9 mouse cellular contexts compared by ENCODE assay signal in genomic region chr5:103387540-103388026, GRCm38 (mm10). TPM values are rescaled to one million over a fixed set of nuclear protein-coding genes. Genes with fewer than 3 reads are reported as not detected.
DNase-seq lines count a peak whose midpoint lies in the region; ATAC-seq and TF ChIP-seq lines count a peak whose summit lies in the region.
"Had no signal": no experiment of that assay in that cellular context is flagged by ENCODE, and none has a peak within 500 bp of the region (broad histone marks: within the 10 kb centered on the region; RNA-seq: fewer than 3 reads in every experiment).

No protein-coding gene starts in this region.

- H3K4me3 ChIP-seq in forebrain, embryonic 16.5 days (replicated peaks; ENCODE audit: low read length), result no peak overlapping the region
- H3K4me3 ChIP-seq in limb, embryonic 10.5 days, result no peak overlapping the region
- no peak overlapping the region for H3K4me3 ChIP-seq in testis, adult 2 months (ENCODE audit: control insufficient read depth, low read depth, low read length)

- H3K36me3 ChIP-seq in forebrain, embryonic 16.5 days (ENCODE audit: control insufficient read depth, insufficient read depth), result no peaks in the 10 kb centered on the region
- no peaks in the 10 kb centered on the region for H3K36me3 ChIP-seq in limb, embryonic 10.5 days
- no peaks in the 10 kb centered on the region for H3K36me3 ChIP-seq in testis, adult 2 months (ENCODE audit: control insufficient read depth, insufficient read depth, low read length)

- no peak overlapping the region for H3K27ac ChIP-seq in forebrain, embryonic 16.5 days (ENCODE audit: low read length)
- H3K27ac ChIP-seq in limb, embryonic 10.5 days, result 0 out of 2 replicates have a peak overlapping the region, but pooled peaks have one; percentile 4
- H3K27ac ChIP-seq in testis, adult 2 months (ENCODE audit: control insufficient read depth, insufficient read depth, low read depth, low read length), result 0 out of 2 replicates have a peak overlapping the region, but pooled peaks have one; percentile 0

- no peaks in the 10 kb centered on the region for H3K9me3 ChIP-seq in forebrain, embryonic 16.5 days (ENCODE audit: control insufficient read depth, low read length)
- no peaks in the 10 kb centered on the region for H3K9me3 ChIP-seq in limb, embryonic 10.5 days (replicated peaks)

- H3K4me1 ChIP-seq in forebrain, embryonic 16.5 days (replicated peaks; ENCODE audit: control insufficient read depth, insufficient read depth, low read length), result no peaks in the 10 kb centered on the region
- H3K4me1 ChIP-seq in limb, embryonic 10.5 days, result peaks cover 5% of the 10 kb centered on the region
- H3K4me1 ChIP-seq in testis, adult 2 months (ENCODE audit: control insufficient read depth, insufficient read depth, low read length), result no peaks in the 10 kb centered on the region

- WGBS in forebrain, embryonic 16.5 days, result 49% methylated on average over 8 of the region's 8 CpGs
- 67% methylated on average over 8 of the region's 8 CpGs for WGBS in limb, embryonic 10.5 days

- TF ChIP-seq POLR2A in testis, adult 2 months (IDR thresholded peaks at IDR 0.05; ENCODE audit: control insufficient read depth, low read depth, low read length), result no peak

- no peaks in the 10 kb centered on the region for H3K27me3 ChIP-seq in forebrain, embryonic 16.5 days (replicated peaks; ENCODE audit: control insufficient read depth, insufficient read depth, low read length)
- H3K27me3 ChIP-seq in limb, embryonic 10.5 days (ENCODE audit: low read depth, poor library complexity, severe bottlenecking), result no peaks in the 10 kb centered on the region
- no peaks in the 10 kb centered on the region for H3K27me3 ChIP-seq in testis, adult 2 months (ENCODE audit: control insufficient read depth, insufficient read depth, low read length)
- H3K27me3 ChIP-seq: Patski had no signal

- no peak for TF ChIP-seq CTCF in testis, adult 2 months (IDR thresholded peaks at IDR 0.05; ENCODE audit: control insufficient read depth, insufficient read depth, insufficient replicate concordance, low read depth, low read length)

- ATAC-seq in forebrain, embryonic 16.5 days, result 0 out of 2 replicates have a peak, but pooled peaks have one; percentile 26
- no peak for ATAC-seq in activated CD4-positive, CD25-positive, alpha-beta regulatory T cell, adult 4 months
- ATAC-seq: Patski had no signal

- H3K9ac ChIP-seq in forebrain, embryonic 16.5 days (replicated peaks; ENCODE audit: low read depth, low read length), result no peak overlapping the region

- H3K4me2 ChIP-seq in forebrain, embryonic 16.5 days (ENCODE audit: low read length), result no peak overlapping the region

- DNase-seq in ovary, adult 18-20 months (ENCODE audit: low spot score), result peak; percentile 63
- DNase-seq in ovary, postnatal 10 days (ENCODE audit: low spot score), result no peak
- DNase-seq in heart, postnatal 4 days, result peak; percentile 76
- no peak for DNase-seq in limb, embryonic 10.5 days (ENCODE audit: low spot score)
- no peak for DNase-seq in retina, postnatal 1 day

RNA-seq across cellular contexts. Expression of gene Ptpn13, which starts 37.4 kb away (rescaled TPM):
- polyA plus RNA-seq in forebrain, embryonic 16.5 days (2015; fragmentation: Nextera tagmentation; extraction: Ambion mirVana), result 4.1 and 4.8 TPM in 2 replicates
- total RNA-seq in heart, postnatal 4 days (2021), result 10 to 100 TPM; 12.6 to 14.6 TPM
- polyA plus RNA-seq in limb, embryonic 10.5 days (2016; fragmentation: Nextera tagmentation; extraction: Ambion mirVana), result 10.4 and 11.1 TPM in 2 replicates
- polyA plus RNA-seq in testis, adult 2 months (2012; rRNA removed), result 6.4 and 6.6 TPM in 2 replicates
- polyA plus RNA-seq in activated CD4-positive, CD25-positive, alpha-beta regulatory T cell, adult 4 months (2017; shearing (Covaris generic)), result 10 to 100 TPM; 19.6 to 20.3 TPM

Comparison
In these comparisons a context has a peak if more than half of its experiments do, and no peak if none do; other contexts are left out.
1. DNase-seq: peak in ovary, adult 18-20 months (single experiment) and heart, postnatal 4 days (single experiment); none in ovary, postnatal 10 days (single experiment), limb, embryonic 10.5 days (single experiment) and retina, postnatal 1 day (single experiment).